Mouse (Mus musculus) gastrocnemius, postnatal 14 days (tissue): Measurements from ENCODE around the gene Ttc7. TPM values are rescaled to one million over a fixed set of nuclear protein-coding genes. Genes with fewer than 3 reads are reported as not detected.

Source experiments
- DNase-seq: peaks from one replicate; pipeline ENCODE4 v3.0.0; 2021; ENCODE audit warnings: mixed read lengths
- intact Hi-C: fragments of 180-260 bp; cut with DNase I; formaldehyde crosslinking; loops from one replicate; pipeline ENCODE4 v1.15.1; 2025; ENCODE audit warnings: low total_unique reads
- total RNA-seq, 2 experiments: library from RNA; stranded (reverse); gene quantifications; 2 replicates each; pipeline ENCODE4 v1.2.3; 2021

Gene Ttc7
- total RNA-seq, 2 experiments from 2014 or later: 13.2 to 14.5 TPM

- peak; percentile 68 for DNase-seq
- intact Hi-C loops: no loop called here
These were observed 95.9 kb downstream of the Ttc7 start for GRCm38 (mm10) chr17:87378354-87379159.

- intact Hi-C loops: no loop called here
- no peak for DNase-seq
These were observed 96.5 kb downstream of the Ttc7 start for GRCm38 (mm10) chr17:87379160-87379624.

- DNase-seq: peak; percentile 52
- intact Hi-C loops: no loop called here
These were observed 97.1 kb downstream of the Ttc7 start for GRCm38 (mm10) chr17:87379821-87380220.

- intact Hi-C loops: no loop called here
- no peak for DNase-seq
These were observed 98.0 kb downstream of the Ttc7 start for GRCm38 (mm10) chr17:87380681-87381080.

- intact Hi-C loops: no loop called here
- no peak for DNase-seq
These were observed 103.1 kb downstream of the Ttc7 start for GRCm38 (mm10) chr17:87385835-87386234.

GRCm38 (mm10) chr17:87387068-87387467 is 104.4 kb downstream of the Ttc7 start:
- peak; percentile 63 for DNase-seq
- intact Hi-C loops: no loop called here

GRCm38 (mm10) chr17:87391242-87391641 is 108.6 kb downstream of the Ttc7 start:
- peak; percentile 73 for DNase-seq
- intact Hi-C loops: no loop called here

- intact Hi-C loops: no loop called here
- DNase-seq: no peak
These were observed 114.4 kb downstream of the Ttc7 start for GRCm38 (mm10) chr17:87397088-87397487.

- DNase-seq: no peak
- intact Hi-C loops: no loop called here
These were observed 119.8 kb downstream of the Ttc7 start for GRCm38 (mm10) chr17:87402444-87402843.

- intact Hi-C loops: no loop called here
- no peak for DNase-seq
These were observed 120.8 kb downstream of the Ttc7 start for GRCm38 (mm10) chr17:87403462-87403861.

GRCm38 (mm10) chr17:87405576-87405975 is 122.9 kb downstream of the Ttc7 start:
- intact Hi-C loops: no loop called here
- DNase-seq: no peak

GRCm38 (mm10) chr17:87406646-87407045 is 124.0 kb downstream of the Ttc7 start:
- DNase-seq: no peak
- intact Hi-C loops: no loop called here

GRCm38 (mm10) chr17:87418082-87418481 is 135.4 kb downstream of the Ttc7 start:
- DNase-seq: no peak
- intact Hi-C loops: no loop called here

- intact Hi-C loops: no loop called here
- no peak for DNase-seq
These were observed 144.8 kb downstream of the Ttc7 start, which contains the start of gene Stpg4 for GRCm38 (mm10) chr17:87427511-87427910. TSS of gene Stpg4 (minus strand) at chr17:87427741.

GRCm38 (mm10) chr17:87429431-87429830 is 146.7 kb downstream of the Ttc7 start:
- DNase-seq: no peak
- intact Hi-C loops: no loop called here

Other genes starting within 250 kb of the Ttc7 start
- gene Socs5, start 175.2 kb upstream of the Ttc7 start, total RNA-seq: 10 to 100 TPM; 11.3 to 14.0 TPM
- gene Mcfd2, start 17.0 kb upstream of the Ttc7 start, total RNA-seq: 10 to 100 TPM; 19.0 to 20.9 TPM
- not detected for gene Stpg4, start 144.9 kb downstream of the Ttc7 start, total RNA-seq
- 100 to 1,000 TPM; 175 to 251 TPM for gene Calm2, start 164.0 kb downstream of the Ttc7 start, total RNA-seq